Mouse (Mus musculus): ENCODE measurements around the gene Smtnl2. TPM values are rescaled to one million over a fixed set of nuclear protein-coding genes. Genes with fewer than 3 reads are reported as not detected.

Smtnl2 gene
- total RNA-seq, 2 experiments from 2014 or later: 1.2 TPM; not detected in 1

- peak; percentile 85 for ATAC-seq (replicated peaks; ENCODE audit: poor library complexity, severe bottlenecking)
Observed at GRCm38 (mm10) chr11:72428694-72429093, 17.2 kb upstream of the Smtnl2 start.

- ATAC-seq (replicated peaks; ENCODE audit: poor library complexity, severe bottlenecking): no peak
Observed at GRCm38 (mm10) chr11:72426884-72427283, 15.4 kb upstream of the Smtnl2 start.

DNA sequence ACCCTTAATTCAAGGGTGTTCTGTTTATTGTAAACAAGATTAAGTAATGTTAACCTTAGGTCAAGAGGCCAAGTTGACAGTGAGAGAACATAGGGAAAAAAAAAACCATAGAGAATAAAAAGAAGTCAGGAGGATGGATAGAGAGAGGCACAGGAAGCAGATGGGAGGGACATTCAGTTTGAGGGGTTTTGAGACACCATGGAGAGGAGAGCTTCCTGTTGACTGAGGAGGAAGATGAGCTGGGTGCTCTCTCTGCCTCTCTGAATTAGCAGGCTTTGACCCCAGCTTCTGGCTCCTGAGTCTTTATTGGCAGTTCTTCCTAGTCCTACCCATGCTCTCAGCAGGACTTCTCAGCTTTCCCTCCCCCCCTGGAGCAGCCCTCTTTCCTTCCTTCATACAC is 13.7 kb upstream of the Smtnl2 start:
- ATAC-seq (replicated peaks; ENCODE audit: poor library complexity, severe bottlenecking): no peak

- ATAC-seq (replicated peaks; ENCODE audit: poor library complexity, severe bottlenecking): no peak
Observed at GRCm38 (mm10) chr11:72423686-72424085, 12.2 kb upstream of the Smtnl2 start.

- ATAC-seq (replicated peaks; ENCODE audit: poor library complexity, severe bottlenecking): peak; percentile 84
Observed at GRCm38 (mm10) chr11:72421518-72422278, 10.2 kb upstream of the Smtnl2 start.

GRCm38 (mm10) chr11:72420460-72421122 is 9.1 kb upstream of the Smtnl2 start:
- ATAC-seq (replicated peaks; ENCODE audit: poor library complexity, severe bottlenecking): no peak

- no peak for ATAC-seq (replicated peaks; ENCODE audit: poor library complexity, severe bottlenecking)
Observed at GRCm38 (mm10) chr11:72419006-72419405, 7.5 kb upstream of the Smtnl2 start.

DNA sequence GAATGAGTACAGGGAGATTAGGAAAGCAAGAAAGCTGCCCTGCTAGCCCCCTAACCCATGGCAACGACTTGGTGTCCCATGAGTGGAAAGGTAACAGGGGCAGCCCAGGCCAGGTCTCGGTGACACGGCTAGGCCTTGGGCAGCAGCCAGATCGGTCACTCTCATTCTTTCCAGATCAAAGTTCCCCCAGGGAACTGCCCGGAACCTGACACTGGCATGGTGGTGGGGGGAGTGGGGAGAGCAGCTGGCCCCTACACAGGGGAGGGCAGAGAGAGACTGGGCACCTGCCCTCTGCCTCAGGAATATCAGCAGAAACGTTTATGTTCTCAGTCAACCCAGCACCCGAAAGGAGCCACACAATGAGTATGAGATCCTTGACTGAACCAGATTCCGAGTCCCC is 6.7 kb upstream of the Smtnl2 start:
- ATAC-seq (replicated peaks; ENCODE audit: poor library complexity, severe bottlenecking): no peak

DNA sequence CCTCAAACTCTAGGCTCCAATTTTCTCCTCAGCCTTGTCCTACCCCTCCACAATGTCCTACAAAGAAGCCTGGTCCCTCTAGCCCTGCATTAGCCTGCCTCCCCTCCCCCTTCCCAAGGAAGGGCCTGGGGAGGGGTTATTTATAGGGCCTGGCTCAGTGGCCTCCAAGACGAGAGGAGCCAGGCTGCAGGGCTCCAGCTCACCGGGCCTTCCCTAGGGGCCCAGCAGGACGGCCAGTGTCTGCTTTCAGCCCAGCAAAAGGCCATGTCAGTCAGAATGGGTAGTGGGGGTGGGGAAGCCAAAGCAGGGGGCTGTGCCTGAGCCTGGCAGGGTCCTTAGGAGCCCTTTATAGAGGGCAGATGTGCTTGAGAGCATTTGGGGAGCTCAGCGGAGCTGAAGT is 5.9 kb upstream of the Smtnl2 start:
- no peak for ATAC-seq (replicated peaks; ENCODE audit: poor library complexity, severe bottlenecking)

GRCm38 (mm10) chr11:72416666-72417065 is 5.2 kb upstream of the Smtnl2 start:
- ATAC-seq (replicated peaks; ENCODE audit: poor library complexity, severe bottlenecking): no peak

DNA sequence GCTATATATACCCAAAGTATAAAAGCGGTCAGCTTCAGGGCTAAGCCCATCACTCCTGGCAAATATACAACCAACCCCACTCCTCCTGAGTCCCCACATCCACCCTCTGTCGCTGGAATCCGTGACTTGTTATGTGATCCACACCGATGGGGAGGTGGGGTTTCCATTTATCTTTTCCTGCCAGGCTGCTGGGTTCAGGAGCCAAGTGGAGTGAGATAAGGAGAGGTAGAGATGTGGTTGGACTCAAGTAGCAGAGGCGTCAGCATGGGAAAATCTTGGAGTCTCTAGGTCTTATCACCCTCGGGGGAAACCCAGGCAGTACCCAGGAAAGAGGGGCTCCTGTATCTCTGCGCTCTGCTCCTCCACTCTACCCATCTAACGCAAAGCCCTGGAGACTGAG is 3.6 kb upstream of the Smtnl2 start:
- ATAC-seq (replicated peaks; ENCODE audit: poor library complexity, severe bottlenecking): no peak

- ATAC-seq (replicated peaks; ENCODE audit: poor library complexity, severe bottlenecking): no peak
Observed at GRCm38 (mm10) chr11:72413601-72414190, 2.2 kb upstream of the Smtnl2 start.

DNA sequence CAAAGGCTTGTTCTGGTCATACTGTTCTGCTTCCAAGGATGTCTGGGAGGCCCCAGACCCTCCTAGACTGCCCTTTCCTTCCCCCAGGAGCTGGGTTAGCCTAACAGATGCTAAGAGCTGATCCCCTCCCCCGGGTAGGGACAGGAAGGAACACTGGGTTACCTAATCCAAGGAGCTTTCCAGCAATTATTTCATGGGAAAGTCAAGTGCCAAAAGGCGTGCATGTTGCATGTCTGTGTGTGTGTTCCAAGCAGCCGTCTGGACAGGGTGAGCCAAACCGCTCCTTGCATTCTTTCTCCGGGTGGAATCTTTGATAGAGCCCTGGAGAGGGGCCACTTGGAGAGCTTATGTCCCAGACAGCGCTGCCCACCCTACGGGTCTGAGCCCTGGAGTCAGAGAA is 1.5 kb upstream of the Smtnl2 start:
- ATAC-seq (replicated peaks; ENCODE audit: poor library complexity, severe bottlenecking): no peak

DNA sequence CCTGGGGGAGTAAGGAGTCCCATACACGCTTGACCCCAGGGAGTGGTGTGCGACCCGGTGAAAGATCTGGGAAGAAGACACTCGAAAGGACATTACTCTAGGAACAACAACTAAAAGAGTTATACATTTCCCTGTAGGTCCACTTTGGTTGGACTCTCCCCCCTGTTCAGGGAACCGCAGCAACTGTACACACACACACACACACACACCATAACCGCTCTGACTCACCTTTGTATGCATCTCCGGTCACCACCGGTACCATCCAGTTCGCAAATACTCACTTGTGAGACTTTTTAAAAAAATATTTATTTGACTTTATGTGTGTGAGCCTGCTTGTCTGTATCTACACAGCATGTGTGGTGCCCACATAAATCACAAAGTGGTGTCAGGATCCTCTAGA is 432 bp upstream of the Smtnl2 start:
- no peak for ATAC-seq (replicated peaks; ENCODE audit: poor library complexity, severe bottlenecking)

GRCm38 (mm10) chr11:72410521-72411092 is 906 bp downstream of the Smtnl2 start:
- ATAC-seq (replicated peaks; ENCODE audit: poor library complexity, severe bottlenecking): no peak

DNA sequence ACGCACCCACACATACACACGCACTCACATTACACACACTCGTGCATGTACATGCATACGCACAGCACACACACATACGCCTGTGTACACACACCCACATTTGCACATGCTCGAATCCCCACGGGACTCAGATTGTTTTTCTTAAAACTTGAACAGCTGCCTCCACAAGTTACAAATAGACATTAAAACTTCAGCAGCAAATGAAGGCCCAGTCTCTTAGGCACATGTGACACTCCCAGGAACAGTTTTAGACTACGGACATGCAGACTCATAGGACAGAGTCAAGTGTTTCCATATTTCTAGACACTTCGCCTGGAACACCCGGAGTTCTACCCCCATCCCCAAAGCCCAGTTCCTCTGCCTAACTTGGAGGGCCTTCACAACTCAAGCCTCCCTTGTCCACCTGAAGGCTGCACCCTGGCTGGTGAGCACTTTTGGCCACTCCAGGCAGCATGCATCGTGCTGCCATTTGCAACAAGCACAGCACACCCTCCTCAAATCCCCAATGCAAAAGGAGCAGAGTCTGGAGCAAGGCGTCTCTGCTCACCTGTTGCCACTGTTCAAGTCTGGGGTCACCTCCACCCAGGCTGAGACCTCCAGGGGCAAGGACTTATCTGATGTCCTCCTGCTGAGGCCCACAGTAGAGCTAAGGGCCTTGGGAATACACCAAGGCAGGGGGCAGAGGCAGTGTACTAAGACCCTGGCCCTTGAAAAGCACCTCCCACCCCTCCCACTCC is 1.7 kb downstream of the Smtnl2 start:
- no peak for ATAC-seq (replicated peaks; ENCODE audit: poor library complexity, severe bottlenecking)

DNA sequence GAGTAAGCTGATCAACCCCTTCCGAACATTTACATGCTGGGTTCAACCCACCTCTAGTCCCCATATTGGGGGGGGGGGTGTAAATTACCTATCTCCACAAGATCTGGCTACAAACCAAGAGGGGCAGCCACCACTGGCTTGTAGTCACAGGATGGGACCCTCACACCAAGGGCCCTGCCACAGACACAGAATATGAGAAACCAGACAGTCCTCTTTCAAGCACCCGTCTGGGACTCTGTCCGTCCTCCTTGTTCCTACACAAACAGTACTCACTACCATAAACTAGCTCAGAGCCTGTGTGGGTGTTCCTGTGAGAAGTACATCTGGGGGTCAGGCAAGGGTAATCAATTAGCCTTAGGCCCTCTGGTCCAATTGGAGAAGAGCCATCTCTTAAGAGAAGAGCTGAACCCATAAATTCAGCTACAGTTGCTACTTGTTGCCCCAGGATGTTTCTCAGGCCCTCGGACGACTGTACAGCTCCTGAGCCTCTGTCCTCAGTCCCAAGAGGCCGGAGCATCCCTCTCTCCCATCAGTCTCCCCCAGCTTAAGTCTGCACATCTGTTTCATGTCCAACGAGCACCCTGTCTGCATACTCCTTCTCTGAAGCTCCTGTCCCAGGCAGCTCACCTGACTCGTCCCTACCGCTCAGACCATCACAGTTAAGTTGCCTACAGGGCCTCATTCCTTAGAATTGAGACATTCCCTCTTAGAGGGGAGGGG is 2.9 kb downstream of the Smtnl2 start:
- ATAC-seq (replicated peaks; ENCODE audit: poor library complexity, severe bottlenecking): no peak

DNA sequence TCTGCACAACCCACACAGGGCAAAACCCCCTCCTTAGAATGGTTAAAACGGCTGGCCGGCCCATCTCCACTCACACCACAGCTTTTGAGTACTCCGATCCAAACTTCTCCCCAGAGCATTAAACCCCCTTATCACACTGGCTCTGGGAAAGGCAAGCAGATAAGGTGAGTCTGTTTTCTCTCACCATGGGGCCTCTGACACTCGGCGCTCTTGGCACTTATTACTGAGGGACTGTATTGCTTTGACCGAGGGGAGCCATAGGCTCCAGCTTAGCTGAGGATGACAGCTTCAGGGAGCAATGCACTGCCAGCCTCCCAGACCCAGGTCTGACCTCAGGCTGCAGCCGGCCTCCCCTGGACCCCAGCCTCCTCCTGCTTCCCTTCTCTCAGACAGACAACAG is 3.9 kb downstream of the Smtnl2 start:
- no peak for ATAC-seq (replicated peaks; ENCODE audit: poor library complexity, severe bottlenecking)

DNA sequence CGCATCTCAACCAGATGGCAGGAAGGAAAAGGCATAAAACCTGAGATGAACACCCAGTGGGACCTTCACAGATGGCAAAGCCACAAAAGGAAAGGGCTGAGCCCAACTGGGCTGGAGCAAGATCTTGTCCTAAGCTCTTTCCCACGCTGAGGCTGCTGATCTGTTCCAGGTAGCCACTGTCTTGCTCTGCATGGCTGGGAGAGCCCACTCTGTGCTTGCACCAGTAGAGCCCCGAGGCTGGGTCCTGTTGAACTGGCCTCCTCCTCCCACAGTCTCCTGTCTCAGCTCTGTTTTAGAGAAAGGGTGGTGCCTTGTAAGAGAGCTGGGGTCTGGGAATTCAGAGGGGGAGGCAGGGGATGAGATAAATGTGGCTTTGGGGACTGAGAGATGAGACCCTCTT is 4.4 kb downstream of the Smtnl2 start:
- ATAC-seq (replicated peaks; ENCODE audit: poor library complexity, severe bottlenecking): no peak

DNA sequence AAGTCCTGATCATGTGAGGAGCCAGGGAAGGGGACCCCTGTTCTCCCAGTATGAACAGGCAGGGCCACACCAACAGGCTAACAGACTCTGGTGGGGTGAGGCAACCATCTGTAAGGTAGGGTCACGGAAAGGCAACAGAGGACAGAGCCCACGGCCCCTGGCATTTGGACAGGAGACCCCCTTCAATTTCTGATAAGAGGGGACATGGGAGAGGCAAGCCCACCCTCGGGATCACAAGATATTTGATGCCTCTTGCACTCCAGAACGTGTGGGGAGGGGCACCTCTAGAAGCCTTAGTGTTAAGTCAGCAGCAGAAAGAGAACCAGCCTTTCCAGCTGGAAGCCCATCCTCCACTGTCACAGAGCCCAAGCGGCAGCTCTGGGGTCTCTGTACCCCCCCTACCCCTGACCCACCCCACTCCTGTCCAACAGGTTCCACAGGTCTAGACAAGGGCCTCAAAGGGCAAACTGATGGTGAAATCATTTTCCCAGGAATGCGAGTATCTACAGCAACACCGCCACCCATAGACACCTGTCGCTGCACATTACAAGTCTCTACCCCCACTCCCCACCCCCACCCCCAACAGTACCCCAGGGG is 5.3 kb downstream of the Smtnl2 start:
- no peak for ATAC-seq (replicated peaks; ENCODE audit: poor library complexity, severe bottlenecking)

Data from granulocyte monocyte progenitor cell, adult 5-6 weeks (primary cell).